ENCODE assay signal across 21 mouse cellular contexts in the genomic region with DNA sequence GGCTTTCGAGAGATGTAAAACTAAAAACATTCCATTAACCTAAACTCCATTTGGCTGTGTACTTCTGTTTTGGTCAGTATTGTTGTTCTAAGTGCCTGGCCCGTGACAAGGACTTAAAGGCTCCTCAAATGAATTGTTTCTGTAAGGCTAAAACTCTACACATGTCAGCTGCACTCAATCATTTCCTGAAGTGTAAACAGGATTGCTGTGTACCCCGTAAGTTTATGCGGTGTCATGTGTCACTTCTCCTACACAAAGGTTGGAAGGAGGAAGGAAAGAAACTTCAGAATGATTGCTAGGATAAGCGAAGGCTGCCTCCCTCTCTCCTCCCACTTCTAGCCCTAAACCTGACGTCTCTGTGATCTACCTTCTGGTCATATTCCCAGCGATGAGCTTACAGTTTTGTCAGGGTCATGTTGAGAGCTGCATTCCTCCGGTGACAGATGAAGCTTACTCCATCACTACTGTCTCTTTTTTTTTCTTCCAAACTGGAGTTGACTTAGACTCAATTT. TPM values are rescaled to one million over a fixed set of nuclear protein-coding genes. Genes with fewer than 3 reads are reported as not detected.
DNase-seq lines count a peak whose midpoint lies in the region; ATAC-seq and TF ChIP-seq lines count a peak whose summit lies in the region.
"Had no signal": no experiment of that assay in that cellular context is flagged by ENCODE, and none has a peak within 500 bp of the region (broad histone marks: within the 10 kb centered on the region; RNA-seq: fewer than 3 reads in every experiment).

No protein-coding gene starts in this region.

- no peaks in the 10 kb centered on the region for H3K36me3 ChIP-seq in kidney, embryonic 15.5 days
- H3K36me3 ChIP-seq in stomach, postnatal 0 days (ENCODE audit: control insufficient read depth, insufficient read depth, low read length), result no peaks in the 10 kb centered on the region
- H3K36me3 ChIP-seq: limb, embryonic 10.5 days; neural tube, embryonic 12.5 days had no signal

- TF ChIP-seq EP300 in stomach, postnatal 0 days (optimal IDR thresholded peaks at IDR 0.05), result no peak

- TF ChIP-seq CTCF in gastrocnemius, adult 2 months (IDR thresholded peaks at IDR 0.05), result no peak
- TF ChIP-seq CTCF in lung, adult 2 months (IDR thresholded peaks at IDR 0.05; ENCODE audit: insufficient read depth, low read length), result no peak
- no peak for TF ChIP-seq CTCF in stomach, postnatal 0 days (IDR thresholded peaks at IDR 0.05; ENCODE audit: low read depth)

- H3K9ac ChIP-seq in kidney, embryonic 15.5 days, result no peak overlapping the region
- no peak overlapping the region for H3K9ac ChIP-seq in stomach, postnatal 0 days (ENCODE audit: low read length)
- H3K9ac ChIP-seq: embryonic facial prominence, embryonic 15.5 days; liver, postnatal 0 days; neural tube, embryonic 12.5 days had no signal

- 0 out of 2 replicates have a peak overlapping the region, but pooled peaks have one; percentile 3 for H3K4me2 ChIP-seq in kidney, embryonic 15.5 days
- no peak overlapping the region for H3K4me2 ChIP-seq in stomach, postnatal 0 days (replicated peaks; ENCODE audit: low read depth)
- H3K4me2 ChIP-seq: embryonic facial prominence, embryonic 15.5 days; midbrain, embryonic 11.5 days; neural tube, embryonic 12.5 days had no signal

- DNase-seq in gastrocnemius, adult 2 months, result no peak
- no peak for DNase-seq in gastrocnemius, postnatal 14 days
- DNase-seq in kidney, postnatal 25 days, result no peak
- DNase-seq in lung, postnatal 10 days, result peak; percentile 13
- no peak for DNase-seq in lung, adult 2 months
- no peak for DNase-seq in stomach, postnatal 0 days (ENCODE audit: low spot score)
- DNase-seq in cerebellum, adult 11-12 months, result no peak
- DNase-seq: adrenal gland, postnatal 36 days; cerebellum, adult 2 months; kidney, postnatal 36 days; layer of hippocampus, adult 9-11 months; liver, postnatal 0 days; right cerebral cortex, adult 18-20 months; thymus, postnatal 14 days had no signal

- whole genome bisulfite sequencing in kidney, embryonic 15.5 days, result 9% methylated on average over 8 of the region's 8 CpGs
- 27% methylated on average over 8 of the region's 8 CpGs for WGBS in lung, adult 2 months
- WGBS in stomach, postnatal 0 days, result 23% methylated on average over 8 of the region's 8 CpGs

- peak; percentile 84 for ATAC-seq in kidney, embryonic 15.5 days (replicated peaks; ENCODE audit: low FRiP score)
- ATAC-seq in stomach, postnatal 0 days (ENCODE audit: low FRiP score, low TSS enrichment), result 0 out of 2 replicates have a peak, but pooled peaks have one; percentile 32
- ATAC-seq: forebrain, embryonic 16.5 days; liver, postnatal 0 days had no signal

- TF ChIP-seq POLR2A in lung, adult 2 months (IDR thresholded peaks at IDR 0.05; ENCODE audit: borderline replicate concordance, extremely low read depth, low read depth, low read length), result no peak

- H3K27me3 ChIP-seq in kidney, embryonic 15.5 days, result no peaks in the 10 kb centered on the region
- no peaks in the 10 kb centered on the region for H3K27me3 ChIP-seq in stomach, postnatal 0 days (ENCODE audit: control insufficient read depth, insufficient read depth, low read length)
- H3K27me3 ChIP-seq: CH12.LX; embryonic facial prominence, embryonic 15.5 days; neural tube, embryonic 12.5 days had no signal

- no peak overlapping the region for H3K4me3 ChIP-seq in gastrocnemius, adult 2 months
- no peak overlapping the region for H3K4me3 ChIP-seq in kidney, embryonic 15.5 days (replicated peaks)
- no peak overlapping the region for H3K4me3 ChIP-seq in lung, adult 2 months (replicated peaks; ENCODE audit: extremely low read depth, low read depth, low read length)
- H3K4me3 ChIP-seq in stomach, postnatal 0 days (ENCODE audit: low read depth, low read length), result no peak overlapping the region
- H3K4me3 ChIP-seq: embryonic facial prominence, embryonic 15.5 days; limb, embryonic 10.5 days; neural tube, embryonic 12.5 days had no signal

- no peaks in the 10 kb centered on the region for H3K9me3 ChIP-seq in kidney, embryonic 15.5 days (replicated peaks)
- H3K9me3 ChIP-seq in stomach, postnatal 0 days (ENCODE audit: control insufficient read depth, low read length), result no peaks in the 10 kb centered on the region
- H3K9me3 ChIP-seq: embryonic facial prominence, embryonic 15.5 days; limb, embryonic 10.5 days; neural tube, embryonic 12.5 days had no signal

- peak overlapping the region; percentile 16; the same call in 1 of the 2 replicates for H3K27ac ChIP-seq in gastrocnemius, adult 2 months
- no peak overlapping the region; the same call in 1 of the 2 replicates for H3K27ac ChIP-seq in kidney, embryonic 15.5 days
- H3K27ac ChIP-seq in stomach, postnatal 0 days (replicated peaks), result no peak overlapping the region
- H3K27ac ChIP-seq: limb, embryonic 10.5 days; neural tube, embryonic 12.5 days had no signal

- H3K4me1 ChIP-seq in kidney, embryonic 15.5 days, result peaks cover 39% of the 10 kb centered on the region
- peaks cover 31% of the 10 kb centered on the region for H3K4me1 ChIP-seq in lung, adult 2 months (ENCODE audit: control insufficient read depth, insufficient read depth, low read length)
- peaks cover 13% of the 10 kb centered on the region for H3K4me1 ChIP-seq in stomach, postnatal 0 days (replicated peaks; ENCODE audit: control insufficient read depth, insufficient read depth)
- H3K4me1 ChIP-seq: neural tube, embryonic 12.5 days had no signal

- intact Hi-C loops in gastrocnemius, adult 2 months (cut with DNase I), result no loop called here
- intact Hi-C loops in gastrocnemius, postnatal 14 days (cut with DNase I; ENCODE audit: low total_unique reads), result no loop called here

RNA-seq across cellular contexts. Expression of gene Nfkb1, which starts 10.0 kb away (rescaled TPM):
- total RNA-seq in gastrocnemius, adult 2 months (2021), result 10 to 100 TPM; 19.9 to 22.1 TPM
- total RNA-seq in gastrocnemius, postnatal 14 days (2021), result 10 to 100 TPM; 20.2 to 20.5 TPM
- polyA plus RNA-seq in kidney, embryonic 15.5 days (2015; fragmentation: Nextera tagmentation; extraction: Ambion mirVana), result 16.7 and 18.5 TPM in 2 replicates
- 114 and 126 TPM in 2 replicates for polyA plus RNA-seq in lung, adult 2 months (2012; rRNA removed)
- polyA plus RNA-seq in stomach, postnatal 0 days (2015; fragmentation: Nextera tagmentation; extraction: Ambion mirVana), result 13.7 and 16.7 TPM in 2 replicates
